Comparison of ENCODE assay signal across 8 mouse cellular contexts in the genomic region with DNA sequence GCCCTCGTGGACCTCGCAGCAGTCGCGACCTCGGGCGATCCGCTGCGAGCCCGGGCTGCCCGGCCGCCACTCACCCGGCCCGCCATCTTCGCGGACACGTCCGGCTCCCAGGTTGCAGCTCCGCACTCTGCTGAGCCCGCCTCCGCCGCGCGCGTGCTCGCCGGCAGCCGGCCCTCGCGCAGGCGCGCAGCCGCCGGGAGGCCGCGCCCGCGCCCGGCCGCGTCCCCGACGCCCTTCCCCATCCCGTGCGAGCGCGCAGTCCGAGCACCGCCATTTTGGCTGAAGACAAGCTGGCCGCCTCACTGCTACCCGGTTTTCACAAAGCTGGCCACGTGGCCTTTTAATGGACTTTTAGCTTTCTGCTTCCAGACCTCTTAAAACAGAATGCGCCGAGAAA. TPM values are rescaled to one million over a fixed set of nuclear protein-coding genes. Genes with fewer than 3 reads are reported as not detected.
DNase-seq lines count a peak whose midpoint lies in the region; ATAC-seq and TF ChIP-seq lines count a peak whose summit lies in the region.

A gene (minus strand): TSS at position 161 of the 397 bp plus-strand sequence.

- DNase-seq in CD4-positive helper T cell, adult 2 months (ENCODE audit: low read depth, low spot score): peak; percentile 85
- DNase-seq in brain, adult 2 months (ENCODE audit: low read depth, low spot score): peak; percentile 92
- peak; percentile 86 to 87 for DNase-seq in heart, adult 9 months (ENCODE audit: low spot score in 2 of 2)
- DNase-seq in liver: peak; percentile 88
- DNase-seq in monocyte, adult 2 months (ENCODE audit: low read depth in 1 of 2, low spot score in 2 of 2): peak; percentile 64 to 74
- peak; percentile 82 to 91 for DNase-seq in spleen, postnatal 4 days (ENCODE audit: low spot score in 2 of 2)

- no peak for TF ChIP-seq CTCF in embryonic fibroblast, embryonic 13.5 days (IDR thresholded peaks at IDR 0.05; ENCODE audit: borderline replicate concordance, insufficient read depth, low read length)

- H3K4me1 ChIP-seq in embryonic fibroblast, embryonic 13.5 days (ENCODE audit: control insufficient read depth, insufficient read depth, low read length): peaks cover 6% of the 10 kb centered on the region; the same call in 1 of the 2 replicates
- H3K4me1 ChIP-seq in kidney, embryonic 14.5 days (ENCODE audit: control insufficient read depth, insufficient read depth, low read length): no peaks in the 10 kb centered on the region

- H3K9me3 ChIP-seq in kidney, embryonic 14.5 days (ENCODE audit: control insufficient read depth, low read length): no peaks in the 10 kb centered on the region

- peak within 1 kb of the TSS; percentile 64 for H3K4me2 ChIP-seq in kidney, embryonic 14.5 days (replicated peaks; ENCODE audit: low read depth, low read length)

- under 1% methylated on average over 52 of the region's 53 CpGs for WGBS in kidney, embryonic 14.5 days

- ATAC-seq in kidney, embryonic 14.5 days (ENCODE audit: low FRiP score, low TSS enrichment): peak; percentile 95

- no peaks in the 10 kb centered on the region for H3K36me3 ChIP-seq in kidney, embryonic 14.5 days (ENCODE audit: control insufficient read depth, insufficient read depth, low read length)

- H3K4me3 ChIP-seq in embryonic fibroblast, embryonic 13.5 days (ENCODE audit: insufficient read depth, low read length): peak within 1 kb of the TSS; percentile 87
- peak within 1 kb of the TSS; percentile 83 for H3K4me3 ChIP-seq in kidney, embryonic 14.5 days (ENCODE audit: low read length)

- TF ChIP-seq POLR2A in embryonic fibroblast, embryonic 13.5 days (IDR thresholded peaks at IDR 0.05; ENCODE audit: low read depth, low read length): peak; percentile 89

- H3K9ac ChIP-seq in kidney, embryonic 14.5 days (ENCODE audit: low read depth, low read length): peak within 1 kb of the TSS; percentile 84

- H3K27me3 ChIP-seq in kidney, embryonic 14.5 days (ENCODE audit: control insufficient read depth, insufficient read depth, low read length): no peaks in the 10 kb centered on the region

- H3K27ac ChIP-seq in embryonic fibroblast, embryonic 13.5 days (ENCODE audit: insufficient read depth, low read length): no peak within 1 kb of the TSS
- H3K27ac ChIP-seq in kidney, embryonic 14.5 days (ENCODE audit: low read depth, low read length): peak within 1 kb of the TSS; percentile 37; the same call in 1 of the 2 replicates

RNA-seq across cellular contexts. Expression of the gene that starts here (rescaled TPM):
- polyA plus RNA-seq in embryonic fibroblast, embryonic 13.5 days (2011; ENCODE audit: insufficient read length, low read depth, missing spikeins): 37.5 and 41.6 TPM in 2 replicates
- 32.8 and 48.1 TPM in 2 replicates for polyA plus RNA-seq in kidney, embryonic 14.5 days (2014; fragmentation: Nextera tagmentation; extraction: Ambion mirVana)
